Mouse (Mus musculus) brown adipose tissue, adult 24 weeks (tissue): Measurements from ENCODE around the gene Tmem186. TPM values are rescaled to one million over a fixed set of nuclear protein-coding genes. Genes with fewer than 3 reads are reported as not detected.

Experiments used
- H3K27ac ChIP-seq: fragments of 200-500 bp; replicated peaks from 2 replicates; pipeline ENCODE4 v1.5.1; 2012; ENCODE audit warnings: low read depth, mild to moderate bottlenecking, low read length
- H3K4me1 ChIP-seq: fragments of 200-500 bp; 2 replicates; pipeline ENCODE4 v1.6.1; 2012; ENCODE audit warnings: low read length, mixed read lengths; ENCODE audit not compliant: control insufficient read depth, insufficient read depth, insufficient read length
- H3K4me3 ChIP-seq: fragments of 200-500 bp; 2 replicates; pipeline ENCODE4 v1.5.1; 2012; ENCODE audit warnings: low read depth, mild to moderate bottlenecking, low read length, moderate library complexity; ENCODE audit not compliant: insufficient read depth
- polyA plus RNA-seq: library from polyadenylated mRNA; stranded (reverse); fragments of >200 nt; gene quantifications from 2 replicates; pipeline ENCODE4 v1.2.4, GENCODE M21; 2012; ENCODE audit not compliant: missing spikeins, insufficient read depth, insufficient read length

Tmem186 gene
- 16.5 and 19.7 TPM in 2 replicates for polyA plus RNA-seq

DNA sequence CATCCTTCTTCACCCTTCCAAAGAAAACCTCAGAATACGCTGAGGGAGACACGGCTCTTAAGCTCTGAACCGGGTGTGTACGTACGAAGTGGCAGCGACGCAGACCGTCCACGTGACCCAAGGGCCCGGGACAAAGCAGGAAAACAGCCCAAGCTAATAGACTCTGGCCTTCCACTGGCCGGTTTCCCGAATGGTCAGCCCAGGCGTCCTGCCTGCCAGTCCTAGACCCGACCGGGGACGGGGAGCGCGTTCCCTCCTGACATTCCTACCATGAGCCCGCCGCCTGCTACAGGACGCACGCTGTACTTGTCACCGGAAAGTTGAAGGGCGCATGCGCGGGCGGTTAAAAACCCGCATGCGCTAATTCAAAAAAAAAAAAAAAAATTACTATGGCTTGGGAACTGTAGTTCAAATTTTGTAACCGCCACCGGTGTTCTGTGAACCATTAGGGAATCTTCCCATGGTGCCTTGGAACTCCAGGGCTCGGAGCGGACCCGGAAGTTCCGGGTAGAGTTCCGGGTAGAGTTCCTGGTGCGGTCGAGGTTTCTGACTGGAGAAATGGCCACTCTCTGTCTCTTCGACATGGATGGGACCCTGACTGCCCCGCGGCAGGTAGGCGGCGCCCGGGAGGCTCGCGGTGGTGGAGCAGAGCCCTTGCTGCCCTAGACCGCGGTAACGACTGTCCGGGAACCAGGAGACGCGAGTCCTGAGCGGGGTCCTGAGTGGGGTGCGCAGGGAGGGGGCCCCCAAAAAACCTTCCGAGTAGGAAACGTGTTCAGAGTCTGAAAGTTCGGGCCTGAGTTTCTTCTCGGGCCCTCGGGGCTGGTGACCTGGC is at the start of gene Tmem186, which contains the start of gene Pmm2:
Gene Tmem186, minus strand, starts transcription at position 496 of the 835 bp plus-strand sequence.
Gene Pmm2, plus strand, starts transcription at position 458 of the 835 bp plus-strand sequence.
- Histone ChIP-seq H3K27ac (peak within 1 kb of the TSS; percentile 89), H3K4me1 (peaks cover 5% of the 10 kb centered on the region; the same call in 1 of the 2 replicates), H3K4me3 (peak within 1 kb of the TSS; percentile 84)

DNA sequence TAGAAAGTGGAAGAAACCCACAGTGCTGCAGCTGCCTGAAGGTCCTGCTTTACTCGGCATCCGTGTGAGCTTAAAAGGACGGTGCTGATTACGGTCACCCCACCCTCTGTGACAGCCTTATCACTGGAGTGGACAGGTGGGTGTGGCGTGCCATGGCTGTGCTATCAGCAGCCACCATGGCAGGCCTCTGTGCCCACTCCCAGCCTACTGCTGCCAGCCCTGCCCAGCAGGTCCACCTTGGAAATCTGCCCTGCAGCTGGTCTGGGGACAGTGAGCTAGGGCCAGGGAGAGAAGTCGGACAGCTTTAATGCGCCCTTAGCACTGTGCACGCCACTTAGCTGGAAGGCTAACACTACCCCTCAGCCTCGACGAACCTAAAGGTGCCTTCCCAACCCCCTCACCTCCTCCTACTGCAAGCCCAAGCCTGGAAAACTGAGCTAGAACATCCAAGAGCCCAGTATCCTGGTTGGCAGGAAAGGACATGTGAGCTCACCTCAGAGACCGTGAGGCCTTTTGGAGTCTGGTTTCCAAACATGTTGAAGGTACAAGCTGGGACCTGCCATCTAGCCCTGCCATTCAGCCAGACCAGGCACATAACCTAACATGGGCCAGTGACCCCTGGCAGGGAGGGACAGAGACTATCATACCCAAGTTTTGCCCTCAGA is 49.5 kb upstream of the Tmem186 start:
- H3K4me1 ChIP-seq: no peaks in the 10 kb centered on the region

DNA sequence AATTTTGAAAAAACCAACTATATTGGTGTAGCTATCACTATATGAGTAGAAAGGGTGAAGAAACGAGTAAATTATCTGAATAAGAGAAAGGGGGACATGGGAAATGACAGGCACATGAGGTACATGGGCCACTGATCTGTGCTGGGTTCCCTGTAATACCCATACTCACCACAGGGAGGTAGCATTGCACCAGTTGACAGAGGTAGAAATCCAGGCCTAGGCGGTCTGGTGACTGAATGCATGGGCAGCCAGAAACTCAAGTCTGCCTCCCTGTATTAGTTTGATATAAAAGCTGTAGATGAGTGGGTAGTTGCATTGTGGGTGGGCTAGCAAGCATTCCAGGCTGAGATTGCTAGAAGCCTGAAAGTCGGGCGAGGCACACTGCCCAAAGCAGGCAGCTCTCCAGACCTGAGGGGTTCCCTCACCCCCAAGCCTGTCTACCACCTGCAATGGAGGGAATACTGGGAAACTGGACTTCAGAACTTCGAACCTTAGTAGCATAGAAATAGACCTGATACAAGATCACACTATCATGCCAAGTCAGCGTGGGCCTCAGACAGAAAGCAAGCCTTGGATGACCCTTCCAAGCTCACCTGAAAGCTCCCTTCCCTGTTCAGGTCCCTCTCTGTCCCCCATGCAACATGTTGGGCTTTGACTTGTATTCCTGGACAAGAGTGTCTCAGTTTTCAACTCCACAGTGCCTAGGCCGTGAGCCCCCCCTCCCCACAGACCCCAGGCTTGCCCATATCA is 48.8 kb upstream of the Tmem186 start:
- Histone ChIP-seq H3K4me3 (no peak overlapping the region), H3K27ac (no peak overlapping the region), H3K4me1 (no peaks in the 10 kb centered on the region)

More for the DNA sequence above, 49.5 kb upstream of the Tmem186 start:
- no peak overlapping the region for H3K27ac ChIP-seq
- H3K4me3 ChIP-seq: no peak overlapping the region

DNA sequence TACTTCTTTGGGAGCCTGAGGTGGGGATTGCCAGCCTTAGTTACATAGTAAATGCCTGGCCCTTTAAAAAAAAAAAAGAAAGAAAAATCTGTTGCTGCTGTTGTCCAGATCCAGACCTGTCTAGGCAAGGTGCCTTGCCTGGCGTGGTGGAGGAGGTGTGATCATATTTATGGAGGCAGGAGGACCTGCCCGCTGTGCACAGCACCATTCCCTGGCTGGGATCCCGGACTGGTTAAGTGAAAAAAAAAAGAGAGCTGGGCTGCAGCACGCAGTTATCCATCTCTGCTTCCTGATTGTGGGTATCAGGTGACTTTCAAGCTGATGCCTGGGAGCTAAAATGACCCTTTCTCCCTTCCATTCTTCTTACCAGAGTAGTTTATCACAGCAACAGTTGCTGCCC is 47.6 kb upstream of the Tmem186 start:
- no peak overlapping the region for H3K4me3 ChIP-seq
- no peaks in the 10 kb centered on the region for H3K4me1 ChIP-seq
- H3K27ac ChIP-seq: no peak overlapping the region

DNA sequence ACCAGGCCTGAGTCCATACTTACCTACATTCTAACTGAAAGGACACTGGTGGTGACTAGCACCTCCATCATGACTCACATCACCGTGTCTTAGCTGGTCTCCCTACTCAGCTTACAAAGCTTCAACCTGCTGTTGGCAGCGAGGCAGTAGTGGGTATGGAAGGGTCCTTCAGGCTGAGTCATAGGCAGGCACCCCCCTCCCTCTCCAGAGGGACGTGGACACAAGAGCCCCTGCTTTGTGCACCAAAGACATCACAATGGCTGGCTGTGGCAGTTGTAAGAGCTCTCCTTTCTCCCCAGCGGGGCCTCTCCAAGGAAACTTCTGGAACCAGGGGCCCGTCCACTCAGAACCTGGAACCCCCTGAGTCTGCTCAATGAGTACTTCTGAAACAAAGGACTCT is 43.0 kb upstream of the Tmem186 start, which contains the start of gene Gm5767:
Gene Gm5767, plus strand, starts transcription at position 301 of the 400 bp plus-strand sequence.
- Histone ChIP-seq H3K4me3 (no peak within 1 kb of the TSS), H3K4me1 (no peaks in the 10 kb centered on the region), H3K27ac (no peak within 1 kb of the TSS)

DNA sequence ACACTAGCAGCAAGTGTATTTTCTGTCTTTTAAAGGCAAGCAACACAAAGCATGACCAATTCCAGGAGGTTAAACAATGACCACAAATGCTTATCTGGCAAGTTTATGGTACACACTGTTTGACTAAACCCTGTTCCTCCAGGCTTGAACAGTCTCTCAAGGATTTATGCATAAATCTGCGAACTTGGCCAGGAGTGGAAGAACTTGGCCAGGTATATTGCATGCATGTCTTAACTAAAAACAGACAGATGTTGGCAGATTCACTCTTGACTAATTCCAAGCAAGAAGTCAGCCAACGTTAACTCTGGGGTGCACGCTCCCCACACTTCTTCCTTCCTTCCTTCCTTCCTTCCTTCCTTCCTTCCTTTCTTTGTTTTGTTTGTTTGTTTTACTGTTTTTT is 42.3 kb upstream of the Tmem186 start:
- no peak overlapping the region for H3K4me3 ChIP-seq
- H3K27ac ChIP-seq: no peak overlapping the region
- H3K4me1 ChIP-seq: no peaks in the 10 kb centered on the region

DNA sequence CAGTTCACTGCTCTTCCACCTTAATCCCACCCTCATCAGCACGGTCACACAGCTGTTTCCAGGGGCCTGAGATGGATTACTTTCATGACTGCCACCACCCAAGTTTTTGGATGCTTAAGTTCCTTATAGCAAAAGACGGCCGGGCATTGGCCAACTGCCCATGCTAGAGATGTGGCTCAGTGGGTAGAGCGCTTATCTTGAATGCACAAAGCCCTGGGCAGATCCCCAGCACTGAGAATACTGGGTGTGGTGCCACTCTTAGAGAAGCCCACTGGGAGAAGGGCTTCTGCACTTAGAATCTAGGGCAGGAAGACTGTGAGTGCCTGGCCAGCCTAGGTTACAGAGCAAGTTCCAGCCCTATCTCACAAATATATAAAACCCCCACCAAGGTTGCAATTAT is 41.2 kb upstream of the Tmem186 start:
- Histone ChIP-seq H3K27ac (no peak overlapping the region), H3K4me3 (no peak overlapping the region), H3K4me1 (no peaks in the 10 kb centered on the region)

DNA sequence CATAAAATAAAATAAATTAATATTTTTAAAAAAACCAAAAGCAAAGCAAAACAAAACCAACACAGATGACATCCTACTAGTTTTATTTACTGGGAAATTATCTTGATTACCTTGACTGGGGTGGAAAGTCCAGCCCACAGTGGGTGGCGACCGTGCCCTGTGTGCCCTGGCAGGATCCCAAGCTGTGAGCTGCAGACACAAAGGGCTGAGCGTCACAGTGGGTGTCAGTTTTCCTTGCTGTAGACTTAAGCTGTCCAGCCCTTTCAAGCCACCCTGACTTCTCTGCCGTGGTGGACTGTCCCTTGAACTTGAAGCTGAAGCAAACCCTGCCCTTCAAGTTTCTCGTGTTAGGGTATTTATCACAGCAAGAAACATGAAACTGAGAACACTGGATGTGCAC is 40.5 kb upstream of the Tmem186 start:
- Histone ChIP-seq H3K4me3 (no peak overlapping the region), H3K4me1 (no peaks in the 10 kb centered on the region), H3K27ac (no peak overlapping the region)

DNA sequence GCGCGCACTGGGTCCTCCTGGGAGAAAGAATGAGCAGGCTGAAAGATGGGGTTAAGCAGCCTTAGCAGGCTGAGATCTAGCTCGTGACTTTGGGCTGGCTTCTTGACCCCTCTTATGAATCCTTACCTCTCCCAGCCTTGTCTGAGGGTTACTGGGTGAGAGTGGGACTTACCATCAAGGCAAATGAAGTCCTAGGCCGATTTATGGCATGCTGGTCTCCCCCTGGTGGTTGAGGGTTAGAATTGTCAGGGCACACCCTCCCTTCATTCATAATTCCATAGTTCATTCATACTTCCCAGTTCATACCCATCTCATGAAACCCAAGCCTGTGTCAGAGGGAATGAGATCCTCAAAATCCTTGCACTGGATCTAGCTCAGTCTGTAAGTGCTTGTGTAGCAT is 39.3 kb upstream of the Tmem186 start:
- no peaks in the 10 kb centered on the region for H3K4me1 ChIP-seq
- H3K27ac ChIP-seq: no peak overlapping the region
- H3K4me3 ChIP-seq: no peak overlapping the region

DNA sequence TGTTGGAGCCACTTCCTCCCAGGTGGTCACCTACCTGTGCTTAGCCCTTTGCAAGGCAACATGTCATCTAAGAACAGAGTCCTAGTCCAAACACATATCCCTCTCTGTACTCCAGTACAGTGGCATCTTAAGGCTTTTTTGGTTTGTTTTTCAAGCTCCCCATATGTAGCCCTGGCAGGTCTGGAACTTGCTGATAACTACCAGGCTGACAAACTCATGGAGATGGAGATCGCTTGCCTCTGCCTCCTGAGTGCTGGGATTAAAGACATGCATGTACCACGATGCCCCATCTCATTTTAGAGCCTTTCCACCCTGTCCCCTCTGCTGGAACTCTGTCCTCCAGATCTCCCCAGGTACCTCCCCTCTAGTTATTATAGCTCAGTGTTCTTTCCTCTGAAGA is 38.7 kb upstream of the Tmem186 start:
- H3K4me3 ChIP-seq: no peak overlapping the region
- H3K27ac ChIP-seq: no peak overlapping the region
- H3K4me1 ChIP-seq: no peaks in the 10 kb centered on the region

DNA sequence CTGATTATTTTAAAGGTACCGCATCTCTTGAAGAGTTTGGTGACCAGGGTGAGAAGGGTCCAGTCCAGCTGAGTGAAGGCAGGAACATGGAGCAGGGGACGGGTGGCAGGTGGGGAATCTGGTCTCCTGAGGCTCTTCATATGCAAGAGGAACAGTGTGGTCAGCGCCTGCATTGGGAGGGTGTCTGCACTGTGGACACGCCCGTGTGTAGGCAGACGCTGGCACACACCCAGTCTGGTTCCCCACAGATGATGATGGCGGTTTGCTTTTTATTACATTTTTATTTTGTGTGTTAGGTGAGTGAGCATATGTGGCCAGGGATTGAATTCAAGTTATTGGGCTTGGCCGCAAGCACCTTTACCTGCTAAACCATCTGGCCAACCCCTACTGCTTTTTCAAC is 38.0 kb upstream of the Tmem186 start:
- no peak overlapping the region for H3K4me3 ChIP-seq

DNA sequence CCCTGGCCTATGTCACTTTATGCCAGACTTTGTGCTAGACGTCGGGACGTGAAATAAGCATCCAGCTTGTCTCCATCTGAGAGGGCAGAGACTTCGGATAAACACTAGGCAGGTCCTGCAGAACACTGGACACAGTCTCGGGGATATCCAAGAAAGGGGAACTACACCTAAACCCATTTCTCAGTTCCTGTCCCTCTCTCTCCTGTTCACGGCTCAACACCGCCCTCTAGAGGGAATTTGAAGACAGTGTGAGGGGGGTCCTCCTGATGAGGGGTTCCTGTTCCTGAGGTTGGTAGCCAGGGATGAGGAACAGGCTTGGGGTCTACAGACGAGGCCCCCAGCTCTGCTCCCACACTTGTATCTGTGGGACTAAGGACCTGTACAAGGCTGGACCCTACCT is 36.7 kb upstream of the Tmem186 start:
- Histone ChIP-seq H3K4me1 (peaks cover 10% of the 10 kb centered on the region), H3K4me3 (no peak overlapping the region; the same call in 1 of the 2 replicates), H3K27ac (no peak overlapping the region)

More for the DNA sequence above, 38.0 kb upstream of the Tmem186 start:
- no peak overlapping the region for H3K27ac ChIP-seq
- H3K4me1 ChIP-seq: peaks cover 1% of the 10 kb centered on the region; the same call in 1 of the 2 replicates

DNA sequence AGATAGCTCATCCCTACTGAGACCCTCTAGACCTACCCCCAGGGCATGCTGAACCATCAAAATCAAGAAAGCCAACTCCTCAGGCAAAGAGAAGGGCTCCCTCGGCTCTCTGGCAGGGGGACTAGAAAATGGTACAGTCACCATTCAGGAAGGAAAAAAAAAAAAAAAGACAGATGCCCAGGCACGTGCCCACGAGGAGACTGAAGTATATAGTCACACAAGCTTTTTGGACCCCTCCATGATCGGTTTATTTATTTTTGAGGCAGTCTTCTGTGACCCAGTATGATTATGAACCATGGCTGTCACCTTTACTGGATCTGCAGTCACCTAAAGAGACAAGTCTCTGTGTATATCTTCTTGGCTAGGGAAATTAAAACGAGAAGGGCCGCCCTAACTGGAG is 35.8 kb upstream of the Tmem186 start:
- Histone ChIP-seq H3K4me3 (no peak overlapping the region), H3K4me1 (peaks cover 17% of the 10 kb centered on the region), H3K27ac (no peak overlapping the region)

DNA sequence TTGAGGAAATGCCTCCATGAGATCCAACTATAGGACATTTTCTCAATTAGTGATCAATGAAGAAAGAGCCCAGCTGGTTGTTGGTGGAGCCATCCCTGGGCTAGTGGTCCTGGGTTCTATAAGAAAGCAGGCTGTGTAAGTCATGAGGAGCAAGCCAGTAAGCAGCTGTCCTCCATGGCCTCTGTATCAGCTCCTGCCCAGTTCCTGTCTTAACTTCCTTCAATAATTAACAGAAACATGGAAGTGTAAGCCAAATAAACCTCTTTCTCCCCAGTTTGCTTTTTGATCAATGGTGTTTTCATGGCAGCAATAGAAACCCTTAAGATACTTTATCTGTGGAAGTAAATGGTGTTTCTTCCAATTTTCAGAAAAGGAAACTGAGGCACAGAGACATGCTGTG is 35.3 kb upstream of the Tmem186 start:
- H3K4me3 ChIP-seq: no peak overlapping the region
- peaks cover 21% of the 10 kb centered on the region for H3K4me1 ChIP-seq
- H3K27ac ChIP-seq: no peak overlapping the region

DNA sequence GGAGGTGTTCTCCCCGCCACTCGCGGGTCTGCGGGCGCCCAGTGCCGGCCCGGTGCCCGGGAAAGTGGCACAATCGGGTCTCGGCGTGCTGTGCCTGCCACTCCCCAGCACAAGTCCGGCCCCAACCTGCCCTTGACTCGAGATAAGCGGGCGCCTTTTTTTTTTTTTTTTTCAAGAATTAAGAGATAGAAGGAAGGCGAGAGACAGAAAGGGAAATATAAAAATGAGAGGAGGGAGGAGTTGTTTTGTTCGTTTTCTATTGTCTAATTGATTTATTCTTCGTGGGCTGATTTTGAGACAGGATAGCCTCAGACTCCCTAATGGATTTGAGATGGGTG is 34.8 kb upstream of the Tmem186 start:
- no peak overlapping the region for H3K27ac ChIP-seq
- H3K4me1 ChIP-seq: peaks cover 26% of the 10 kb centered on the region

More for the DNA sequence above, 34.8 kb upstream of the Tmem186 start:
- peak overlapping the region; percentile 42; the same call in 1 of the 2 replicates for H3K4me3 ChIP-seq
